Mouse (Mus musculus): ENCODE results near the gene Tmem98. TPM values are rescaled to one million over a fixed set of nuclear protein-coding genes. Genes with fewer than 3 reads are reported as not detected.

Gene Tmem98
- polyA plus RNA-seq (2015; fragmentation: Nextera tagmentation; extraction: Ambion mirVana) = 23.1 and 27.6 TPM in 2 replicates

DNA sequence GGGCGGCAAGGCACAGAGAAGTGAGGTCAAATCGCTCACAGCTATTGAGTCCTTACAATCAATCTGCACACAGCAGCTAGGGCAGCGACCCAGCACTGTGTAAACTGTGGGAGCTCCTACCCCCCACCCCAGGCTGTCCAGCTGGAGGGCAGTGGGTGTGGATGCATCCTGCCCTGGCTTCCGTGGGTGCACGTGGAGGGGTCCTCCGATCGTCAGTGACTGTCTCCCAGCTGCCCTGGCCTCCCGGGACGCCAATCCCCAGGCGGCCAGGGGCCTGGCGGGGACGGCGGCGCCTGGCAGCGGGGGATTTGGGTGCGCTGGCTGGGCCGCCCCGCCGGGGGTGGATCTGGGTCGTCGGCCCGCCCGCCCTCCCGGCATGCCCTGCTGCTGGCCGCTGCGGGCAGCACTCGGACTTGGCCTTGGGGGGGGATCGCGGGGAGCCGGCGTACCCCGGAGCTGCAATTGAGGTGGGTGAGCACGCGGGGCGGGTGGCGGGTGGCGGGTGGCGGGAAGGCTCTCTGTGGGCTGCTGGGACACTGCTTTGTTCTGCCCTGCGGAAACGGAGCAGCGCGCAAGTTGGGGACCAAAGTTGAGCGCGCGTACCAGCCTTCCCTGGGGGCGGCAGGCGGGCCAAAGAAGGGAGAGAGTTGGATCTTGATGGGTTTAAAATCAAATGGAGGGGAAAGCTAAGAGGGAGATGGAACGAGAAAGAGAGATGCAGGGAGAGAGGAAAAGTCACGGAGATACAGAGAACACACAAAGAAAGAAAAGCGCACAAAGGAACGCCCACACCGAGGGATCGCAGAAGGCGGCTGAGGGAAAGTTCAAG, at the start of gene Tmem98:
Gene Tmem98 (plus strand): TSS at position 183 of the 829 bp plus-strand sequence.

DNA sequence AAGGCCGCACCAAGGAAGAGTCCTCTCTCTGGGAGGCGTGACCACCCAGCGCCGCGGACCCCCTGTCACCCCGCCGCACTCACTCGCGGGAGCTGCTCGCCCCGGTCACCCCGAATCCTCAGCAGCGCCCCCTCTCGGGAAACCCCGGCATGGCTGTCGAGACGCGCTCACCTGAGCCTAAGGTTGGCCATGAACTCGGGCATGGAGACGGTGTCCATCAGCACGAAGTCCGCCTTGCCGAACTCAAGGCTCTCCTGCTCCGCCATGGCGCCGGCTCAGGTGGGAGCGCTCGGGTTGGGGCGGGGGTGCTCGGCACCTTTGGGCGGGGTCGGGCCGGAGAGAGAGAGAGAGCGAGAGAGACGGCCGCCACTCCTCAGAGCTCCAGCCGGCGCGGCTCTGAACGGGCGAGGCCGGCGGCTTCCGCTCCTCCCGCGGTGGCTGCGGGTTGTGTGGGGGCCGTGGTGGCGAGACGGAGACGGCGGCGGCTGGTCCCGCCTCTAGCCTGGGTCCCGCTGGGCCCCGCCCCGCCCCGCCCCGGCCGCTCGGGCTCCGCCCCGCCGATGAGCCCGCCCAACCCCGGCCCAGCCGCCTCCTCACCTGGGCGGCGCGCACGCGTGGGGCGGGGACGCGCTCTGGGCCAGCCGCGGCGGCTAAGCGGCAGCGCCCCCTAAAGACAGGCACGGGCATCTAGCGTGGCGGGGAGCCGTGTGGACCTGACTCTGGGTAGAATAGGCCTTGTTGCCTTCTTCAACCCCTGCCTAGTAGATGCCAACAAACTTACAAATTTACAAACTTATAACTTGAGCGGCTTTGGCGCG, 30.2 kb upstream of the Tmem98 start, which contains the start of gene Myo1d:
Gene Myo1d (minus strand): TSS at position 499 of the 818 bp plus-strand sequence.

DNA sequence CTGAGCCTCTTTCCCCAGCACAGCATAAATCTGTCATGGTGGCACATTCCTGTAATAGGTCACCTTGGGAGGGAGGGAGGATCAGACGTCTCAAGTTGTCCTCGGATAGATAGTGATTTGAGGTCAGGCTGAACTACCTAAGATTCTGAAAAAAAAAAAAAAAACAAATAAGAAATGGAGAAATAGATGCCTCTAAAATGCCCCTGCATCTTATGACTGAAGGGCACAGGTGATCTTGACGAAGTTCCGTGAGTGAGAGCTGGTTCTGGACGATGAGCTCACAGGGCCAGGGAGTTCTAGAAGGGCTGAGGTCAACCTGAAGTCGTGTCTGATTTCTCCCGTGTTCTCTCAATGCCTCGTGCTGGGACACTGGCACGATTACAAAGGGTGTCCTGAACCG, 48.1 kb downstream of the Tmem98 start, which contains the start of gene Spaca3:
Gene Spaca3 (plus strand): TSS at position 301 of the 400 bp plus-strand sequence.

Other genes with a start within 250 kb of the Tmem98 start
- 13.1 and 13.9 TPM in 2 replicates for gene Myo1d, start 30.1 kb upstream of the Tmem98 start, polyA plus RNA-seq (2015; fragmentation: Nextera tagmentation; extraction: Ambion mirVana)
- not detected in 2 replicates for gene Spaca3, start 48.2 kb downstream of the Tmem98 start, polyA plus RNA-seq (2015; fragmentation: Nextera tagmentation; extraction: Ambion mirVana)